Mouse (Mus musculus) lung, embryonic 16.5 days (tissue): Measurements from ENCODE around the gene Rpp25l. TPM values are rescaled to one million over a fixed set of nuclear protein-coding genes. Genes with fewer than 3 reads are reported as not detected.
"Not testable (repeated sequence)": the region's sequence is repeated elsewhere in the genome, so short reads cannot be mapped to it uniquely, and the experiment has no call there.

ENCODE experiments used
- ATAC-seq: fragments of 200-750 bp; cut with Nextera tagmentation; 2 replicates; pipeline ENCODE4 v1.8.0; 2017; ENCODE audit warnings: low read depth, mild to moderate bottlenecking, moderate library complexity
- H3K27ac ChIP-seq: fragments of 300-500 bp; sonication (generic); 2 replicates; pipeline ENCODE4 v1.5.1; 2014; ENCODE audit warnings: mild to moderate bottlenecking, control low read depth, low read length
- H3K27me3 ChIP-seq: fragments of 300-500 bp; sonication (generic); 2 replicates; pipeline ENCODE4 v1.6.1; 2014; ENCODE audit warnings: low read depth, low read length, mixed read lengths; ENCODE audit not compliant: control insufficient read depth, insufficient read depth
- H3K36me3 ChIP-seq: fragments of 300-500 bp; sonication (generic); 2 replicates; pipeline ENCODE4 v1.6.1; 2014; ENCODE audit warnings: low read length; ENCODE audit not compliant: control insufficient read depth, insufficient read depth
- H3K4me1 ChIP-seq: fragments of 300-500 bp; sonication (generic); replicated peaks from 2 replicates; pipeline ENCODE4 v1.6.1; 2014; ENCODE audit warnings: low read length, mixed read lengths; ENCODE audit not compliant: control insufficient read depth, insufficient read depth
- H3K4me2 ChIP-seq: fragments of 300-500 bp; sonication (generic); 2 replicates; pipeline ENCODE4 v1.6.1; 2014; ENCODE audit warnings: low read depth, low read length, control low read depth
- H3K4me3 ChIP-seq: fragments of 300-500 bp; sonication (generic); 2 replicates; pipeline ENCODE4 v1.5.1; 2014; ENCODE audit warnings: mild to moderate bottlenecking, low read length, control low read depth
- H3K9ac ChIP-seq: fragments of 300-500 bp; sonication (generic); 2 replicates; pipeline ENCODE4 v1.6.1; 2014; ENCODE audit warnings: low read length, control low read depth
- H3K9me3 ChIP-seq: fragments of 300-500 bp; sonication (generic); 2 replicates; pipeline ENCODE4 v1.6.1; 2016; ENCODE audit warnings: low read length; ENCODE audit not compliant: control insufficient read depth
- WGBS: fragments of 180-500 bp; shearing (Covaris S2); extraction: QIAGEN DNeasy Blood & Tissue Kit; methylation state at CpG from one replicate; pipeline ENCODE4 v1.1.7; 2014; 5-methylcytosine and 5-hydroxymethylcytosine counted together
- polyA plus RNA-seq: library from polyadenylated mRNA; unstranded; fragments of >200 nt; fragmentation: Nextera tagmentation; extraction: Ambion mirVana; gene quantifications from 2 replicates; pipeline ENCODE4 v1.2.1, GENCODE M21; 2015

Gene Rpp25l
- 80.5 and 85.0 TPM in 2 replicates for polyA plus RNA-seq

DNA sequence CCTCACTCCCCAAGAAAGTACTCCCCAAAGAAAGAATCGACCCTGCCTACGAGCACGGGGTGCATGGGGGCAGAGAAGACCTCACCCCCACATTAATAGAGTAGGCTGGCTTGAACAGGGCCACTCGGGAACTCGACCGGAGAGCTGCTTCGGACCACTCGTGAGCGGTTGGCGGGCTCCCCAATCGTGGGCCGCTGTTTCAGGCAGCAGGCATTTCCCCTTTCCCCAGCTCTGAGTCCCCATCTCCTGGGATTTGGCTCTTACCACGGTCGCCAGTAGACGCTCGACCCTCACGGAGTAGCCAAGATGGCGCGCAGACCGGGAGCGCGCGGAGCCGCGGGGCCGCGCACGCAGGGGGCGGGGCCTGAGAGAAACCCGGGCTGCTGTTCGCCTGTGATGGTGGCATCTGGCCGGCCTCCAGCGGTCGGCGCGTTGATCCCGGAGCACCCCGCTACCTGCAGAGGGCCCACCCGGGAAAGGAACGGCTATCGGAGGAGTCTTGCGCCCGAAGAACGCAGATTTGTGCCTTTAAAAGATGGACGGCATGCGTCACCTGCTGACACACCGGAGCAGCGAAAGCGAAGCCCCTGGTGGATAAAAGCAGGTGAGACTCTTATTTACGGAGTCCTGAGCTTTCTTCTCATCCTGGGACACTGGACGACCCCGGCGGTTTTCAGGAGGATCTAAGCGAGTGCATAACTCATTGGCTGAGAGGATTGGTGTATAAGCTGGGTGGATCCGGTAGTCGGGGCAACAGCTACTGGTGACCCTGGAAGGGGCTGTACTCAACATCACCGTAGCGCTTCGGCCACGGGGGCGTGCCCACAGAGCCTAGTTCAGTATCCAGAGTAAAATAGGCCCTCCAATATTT, at the start of gene Rpp25l:
Gene Rpp25l, minus strand, starts transcription at position 338 of the 871 bp plus-strand sequence.
- Histone ChIP-seq H3K4me1 (peaks cover 16% of the 10 kb centered on the region), H3K9ac (peak within 1 kb of the TSS; percentile 84), H3K27me3 (no peaks in the 10 kb centered on the region), H3K4me3 (peak within 1 kb of the TSS; percentile 64), H3K36me3 (peaks cover 15% of the 10 kb centered on the region; the same call in 1 of the 2 replicates), H3K27ac (peak within 1 kb of the TSS; percentile 50), H3K9me3 (no peaks in the 10 kb centered on the region), H3K4me2 (peak within 1 kb of the TSS; percentile 95)
- ATAC-seq: peak; percentile 79
- WGBS: under 1% methylated on average over 61 of the region's 61 CpGs

DNA sequence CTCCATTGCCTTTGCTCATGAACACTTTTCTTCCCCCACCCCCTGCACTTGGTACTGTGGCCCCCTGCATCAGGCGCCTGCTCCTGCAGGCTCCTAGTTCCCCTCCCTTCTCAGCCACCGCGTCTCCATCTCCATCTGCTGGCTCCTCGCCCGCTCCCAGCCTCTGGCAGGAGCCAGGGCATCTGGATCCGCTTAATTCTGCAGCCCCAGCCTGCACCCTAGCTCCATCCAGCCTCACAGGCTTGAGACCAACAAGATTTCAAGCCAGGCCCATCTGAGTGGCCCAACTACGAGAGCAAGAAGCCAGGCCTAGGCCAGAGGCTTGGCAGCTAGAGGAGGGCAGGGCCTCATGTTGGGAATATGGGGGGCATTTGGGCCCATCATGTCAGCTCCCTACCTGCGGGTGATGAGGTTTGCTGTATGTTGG, 49.4 kb upstream of the Rpp25l start:
- not testable (repeated sequence) for H3K36me3 ChIP-seq, H3K9ac ChIP-seq, H3K27me3 ChIP-seq, H3K9me3 ChIP-seq
- Histone ChIP-seq H3K4me1 (peaks cover 28% of the 10 kb centered on the region), H3K4me2 (peak overlapping the region; percentile 74), H3K27ac (peak overlapping the region; percentile 94), H3K4me3 (peak overlapping the region; percentile 21)
- 36% methylated on average over 8 of the region's 8 CpGs for WGBS
- ATAC-seq: peak; percentile 18

DNA sequence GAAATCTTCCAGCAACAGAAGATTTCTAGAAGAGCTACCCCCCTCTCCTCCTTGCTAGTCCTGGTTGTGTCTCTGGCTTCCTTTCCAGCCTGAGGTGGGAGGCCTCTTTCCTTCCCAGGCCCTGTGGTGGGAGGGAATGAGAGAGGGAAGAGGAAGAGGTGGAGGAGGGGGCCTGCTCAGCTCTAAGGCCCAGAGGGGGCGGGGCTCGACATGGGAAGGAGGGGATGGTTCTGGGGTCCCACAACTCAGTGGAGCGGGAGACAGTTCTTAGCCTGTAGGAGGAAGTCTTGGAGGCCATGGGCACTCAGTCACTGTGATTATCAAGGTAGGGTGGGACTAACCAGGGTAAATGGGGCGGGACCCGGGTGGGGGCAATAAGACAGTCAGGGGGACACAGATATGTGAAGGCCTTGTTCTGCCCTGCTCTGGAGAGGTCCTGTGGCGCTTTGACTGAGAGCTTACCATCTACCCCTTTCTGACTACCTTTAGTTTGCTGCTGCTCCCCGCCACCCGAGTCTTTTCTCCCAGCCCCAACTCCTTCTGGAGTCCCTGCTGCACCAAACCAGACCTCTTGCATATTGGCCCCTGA, 48.9 kb upstream of the Rpp25l start:
- ATAC-seq: peak; percentile 39
- no peaks in the 10 kb centered on the region for H3K27me3 ChIP-seq
- peaks cover 28% of the 10 kb centered on the region for H3K4me1 ChIP-seq
- peak overlapping the region; percentile 74 for H3K4me2 ChIP-seq
- H3K27ac ChIP-seq: peak overlapping the region; percentile 94
- H3K4me3 ChIP-seq: peak overlapping the region; percentile 21
- 33% methylated on average over 8 of the region's 8 CpGs for WGBS
- peak overlapping the region; percentile 1; the same call in 1 of the 2 replicates for H3K9ac ChIP-seq
- H3K9me3 ChIP-seq: no peaks in the 10 kb centered on the region
- H3K36me3 ChIP-seq: no peaks in the 10 kb centered on the region

DNA sequence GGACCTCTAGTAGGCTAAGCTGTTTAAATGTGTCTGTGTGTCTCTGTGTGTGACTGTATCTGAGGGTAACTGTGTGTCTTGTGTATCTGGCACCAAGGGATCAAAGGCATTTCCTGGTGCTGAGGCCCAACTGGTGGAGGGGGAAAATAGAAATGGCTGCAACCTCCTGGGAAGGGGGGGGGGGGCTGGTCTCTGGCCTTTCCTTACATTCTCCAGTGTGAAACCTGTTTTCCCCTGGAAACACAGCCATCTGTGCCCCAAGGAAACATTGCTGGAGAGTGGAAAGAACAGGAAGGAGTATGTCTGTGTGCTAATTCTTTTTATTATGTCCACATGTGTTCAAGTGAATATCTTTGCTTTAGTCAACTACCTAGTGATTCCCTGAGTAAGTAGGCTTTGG, 48.3 kb upstream of the Rpp25l start:
- H3K4me3 ChIP-seq: peak overlapping the region; percentile 62
- H3K27me3 ChIP-seq: no peaks in the 10 kb centered on the region
- peaks cover 28% of the 10 kb centered on the region for H3K4me1 ChIP-seq

DNA sequence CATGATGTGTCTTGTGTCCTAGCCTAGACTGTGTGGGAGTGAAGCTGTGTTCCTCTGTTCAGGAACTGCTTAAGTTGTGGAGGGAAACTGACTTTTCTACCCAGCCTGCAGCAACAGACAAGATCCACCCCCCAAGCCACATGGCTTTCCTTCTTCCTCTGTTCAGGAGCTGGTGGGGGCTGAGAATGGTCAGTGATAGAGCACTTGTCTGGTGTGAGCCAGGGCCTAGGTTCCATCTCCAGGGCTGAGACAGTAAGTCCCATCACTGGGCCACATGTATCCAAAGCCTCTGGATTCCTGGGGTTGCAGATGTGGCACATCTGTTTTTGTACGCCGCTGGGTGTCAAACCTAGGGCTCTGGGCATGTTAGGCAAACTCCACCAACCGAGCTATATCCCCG, 47.6 kb upstream of the Rpp25l start:
- peaks cover 33% of the 10 kb centered on the region for H3K4me1 ChIP-seq
- H3K9me3 ChIP-seq: no peaks in the 10 kb centered on the region
- peak overlapping the region; percentile 74 for H3K4me2 ChIP-seq
- WGBS: 49% methylated on average over 4 of the region's 4 CpGs
- ATAC-seq: peak; percentile 16; the same call in 1 of the 2 replicates
- peak overlapping the region; percentile 94 for H3K27ac ChIP-seq
- no peaks in the 10 kb centered on the region for H3K27me3 ChIP-seq
- H3K9ac ChIP-seq: peak overlapping the region; percentile 68
- peak overlapping the region; percentile 62 for H3K4me3 ChIP-seq
- no peaks in the 10 kb centered on the region for H3K36me3 ChIP-seq

More for the DNA sequence above, 48.3 kb upstream of the Rpp25l start:
- H3K27ac ChIP-seq: peak overlapping the region; percentile 94
- peak overlapping the region; percentile 74 for H3K4me2 ChIP-seq
- ATAC-seq: no peak
- no peaks in the 10 kb centered on the region for H3K36me3 ChIP-seq
- peak overlapping the region; percentile 68 for H3K9ac ChIP-seq
- no peaks in the 10 kb centered on the region for H3K9me3 ChIP-seq

DNA sequence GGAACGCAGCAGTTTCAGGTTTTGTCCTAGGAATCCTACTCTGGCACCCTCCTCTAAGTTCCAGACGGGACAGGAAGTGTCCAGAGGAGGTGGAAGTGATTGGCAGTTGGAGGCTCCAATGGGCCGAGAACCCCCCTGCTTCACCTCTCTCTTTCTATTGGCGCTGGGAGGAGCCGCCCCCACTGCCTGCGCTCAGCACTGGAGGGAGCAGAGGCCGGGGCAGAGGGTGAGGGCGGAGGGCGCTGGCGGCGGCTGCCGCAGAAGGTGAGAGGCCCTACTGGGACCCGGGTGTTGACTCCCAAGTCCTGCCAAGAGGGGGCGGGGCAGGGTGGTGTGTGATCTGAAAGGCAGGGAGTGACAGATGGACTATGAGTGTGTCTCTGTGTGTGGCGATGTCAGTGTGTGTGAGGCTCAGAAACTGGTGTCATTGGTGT, 47.0 kb upstream of the Rpp25l start:
- no peaks in the 10 kb centered on the region for H3K36me3 ChIP-seq
- no peaks in the 10 kb centered on the region for H3K9me3 ChIP-seq
- peaks cover 33% of the 10 kb centered on the region for H3K4me1 ChIP-seq
- H3K9ac ChIP-seq: peak overlapping the region; percentile 68
- no peaks in the 10 kb centered on the region for H3K27me3 ChIP-seq
- H3K4me2 ChIP-seq: peak overlapping the region; percentile 74
- WGBS: 0% methylated on average over 15 of the region's 15 CpGs
- H3K4me3 ChIP-seq: peak overlapping the region; percentile 62
- peak overlapping the region; percentile 94 for H3K27ac ChIP-seq
- ATAC-seq: peak; percentile 93

DNA sequence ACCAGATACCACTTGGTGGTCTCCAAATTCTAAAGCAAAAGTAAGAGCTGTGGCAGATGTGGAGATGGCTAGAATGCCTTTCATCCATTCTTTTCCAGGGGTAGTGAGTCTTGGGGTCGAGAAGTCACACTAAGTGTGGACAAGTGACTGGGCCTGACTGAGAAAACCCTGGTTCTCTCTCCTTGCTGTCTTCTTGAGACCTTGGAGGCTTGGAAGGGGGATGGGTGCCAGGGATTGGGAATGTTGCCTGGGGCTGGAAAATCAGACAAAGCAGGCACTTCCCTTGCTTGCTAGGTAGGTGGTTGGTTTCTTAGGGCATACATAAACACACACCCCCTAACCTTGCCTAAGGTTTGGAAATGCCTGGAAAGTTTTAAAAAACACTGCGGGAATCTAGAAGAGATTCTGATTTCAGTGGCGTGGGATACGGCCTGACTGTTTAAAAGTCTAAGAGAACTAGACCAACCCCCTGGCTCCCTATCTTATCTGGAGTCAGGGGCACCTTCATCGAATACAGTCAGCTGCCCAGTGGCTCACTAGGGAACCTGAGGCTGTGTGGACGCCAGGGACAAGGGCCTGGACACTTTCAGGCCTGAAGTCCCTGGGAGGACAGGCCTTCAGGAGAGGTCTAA, 46.4 kb upstream of the Rpp25l start:
- no peak for ATAC-seq
- no peaks in the 10 kb centered on the region for H3K9me3 ChIP-seq
- peak overlapping the region; percentile 62 for H3K4me3 ChIP-seq
- no peaks in the 10 kb centered on the region for H3K27me3 ChIP-seq
- WGBS: 25% methylated on average over 6 of the region's 6 CpGs
- peaks cover 36% of the 10 kb centered on the region for H3K4me1 ChIP-seq
- H3K9ac ChIP-seq: peak overlapping the region; percentile 68
- no peaks in the 10 kb centered on the region for H3K36me3 ChIP-seq
- H3K27ac ChIP-seq: peak overlapping the region; percentile 94
- peak overlapping the region; percentile 74 for H3K4me2 ChIP-seq

DNA sequence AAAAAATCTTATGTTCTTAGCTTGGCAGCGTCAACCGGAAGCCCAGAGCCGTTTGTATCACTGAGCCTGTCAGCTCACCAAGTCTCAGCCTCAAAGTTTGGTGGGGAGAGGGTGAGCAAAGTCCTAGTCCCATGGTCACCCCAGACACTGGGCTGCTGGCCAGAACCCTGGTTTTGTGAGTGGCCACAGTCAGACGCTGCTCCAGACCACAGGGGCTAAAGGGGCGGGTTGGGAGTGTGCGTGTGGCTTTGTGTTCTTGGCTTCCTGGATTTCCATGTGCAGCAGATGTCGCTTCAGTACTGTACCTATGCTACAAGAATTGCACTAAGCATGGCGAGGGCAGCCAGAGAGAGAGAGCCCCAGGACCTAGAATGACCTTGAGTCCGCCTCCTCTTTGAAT, 45.9 kb upstream of the Rpp25l start:
- WGBS: 68% methylated on average over 9 of the region's 9 CpGs
- no peaks in the 10 kb centered on the region for H3K27me3 ChIP-seq
- H3K4me3 ChIP-seq: no peak overlapping the region
- H3K27ac ChIP-seq: peak overlapping the region; percentile 94
- no peaks in the 10 kb centered on the region for H3K36me3 ChIP-seq
- no peak overlapping the region; the same call in 1 of the 2 replicates for H3K9ac ChIP-seq
- H3K4me2 ChIP-seq: no peak overlapping the region
- no peak for ATAC-seq
- H3K4me1 ChIP-seq: peaks cover 38% of the 10 kb centered on the region
- H3K9me3 ChIP-seq: no peaks in the 10 kb centered on the region

DNA sequence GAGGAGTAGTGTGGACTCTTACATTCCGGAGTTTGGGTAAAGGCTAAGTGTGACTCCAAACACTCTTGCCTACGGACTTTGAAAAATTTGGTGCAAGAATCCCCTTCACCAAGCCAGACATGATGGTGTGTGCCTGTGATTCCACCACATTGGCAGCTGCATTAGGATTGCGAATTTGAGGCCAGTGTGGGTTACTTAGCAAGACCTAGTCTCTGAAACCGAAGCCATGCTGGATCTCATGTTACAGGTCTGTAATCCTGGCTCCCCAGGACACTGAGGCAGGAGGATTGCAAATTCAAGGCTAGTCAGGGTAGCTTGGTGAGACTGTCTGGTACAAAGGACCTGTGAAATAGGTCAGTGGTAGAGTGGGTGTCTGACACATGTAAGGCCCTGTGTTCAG, 45.4 kb upstream of the Rpp25l start:
- H3K4me3 ChIP-seq: no peak overlapping the region
- no peak for ATAC-seq
- H3K36me3 ChIP-seq: no peaks in the 10 kb centered on the region
- H3K9me3 ChIP-seq: no peaks in the 10 kb centered on the region
- no peak overlapping the region for H3K9ac ChIP-seq
- H3K4me2 ChIP-seq: no peak overlapping the region
- H3K27ac ChIP-seq: no peak overlapping the region
- no peaks in the 10 kb centered on the region for H3K27me3 ChIP-seq
- peaks cover 38% of the 10 kb centered on the region for H3K4me1 ChIP-seq
- 86% methylated on average over 4 of the region's 4 CpGs for WGBS
